In the genomic region with DNA sequence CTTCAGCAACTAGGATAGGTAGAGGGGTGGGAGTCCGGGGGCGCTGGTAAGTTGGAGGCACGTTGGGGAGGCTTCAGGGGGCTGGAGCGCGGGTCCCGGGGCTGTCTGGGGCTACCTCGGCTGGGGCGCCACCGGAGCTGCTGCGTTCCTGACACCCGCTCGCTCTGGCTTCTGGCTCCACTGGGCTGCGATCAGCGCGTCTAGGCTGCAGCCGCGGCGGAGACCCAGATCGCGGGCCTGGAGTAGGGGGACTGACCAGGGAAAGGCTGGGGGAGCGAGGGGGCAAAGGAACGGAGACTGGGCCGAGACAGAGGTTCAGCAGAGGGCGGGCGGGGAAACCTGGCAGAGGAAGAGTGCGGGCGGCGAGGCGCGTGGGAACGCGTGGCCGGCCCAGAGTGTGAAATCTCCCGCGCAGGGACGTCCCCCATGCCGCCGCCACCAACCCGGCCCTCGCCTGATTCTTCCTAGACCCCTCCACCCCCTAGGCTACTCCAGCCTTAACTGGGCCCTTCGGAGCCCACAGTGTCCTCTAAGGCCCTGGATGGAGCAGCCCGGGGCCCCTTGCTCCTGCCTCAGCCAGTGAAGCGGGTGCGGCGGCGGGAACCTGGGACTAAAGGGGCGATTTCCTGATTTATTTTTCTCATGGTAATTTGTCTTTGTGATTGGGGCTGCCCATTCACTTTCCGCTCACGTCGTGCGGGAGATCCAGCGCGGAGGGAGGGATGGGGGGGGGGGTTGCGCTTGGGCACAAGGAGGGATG, we compare ENCODE assay signal across 8 mouse cellular contexts. TPM values are rescaled to one million over a fixed set of nuclear protein-coding genes. Genes with fewer than 3 reads are reported as not detected.
DNase-seq lines count a peak whose midpoint lies in the region; ATAC-seq and TF ChIP-seq lines count a peak whose summit lies in the region.

No protein-coding gene starts in this region.

- H3K4me3 ChIP-seq in kidney, adult 2 months (ENCODE audit: insufficient read depth, low read depth, low read length), result peak overlapping the region; percentile 29
- peak overlapping the region; percentile 74 for H3K4me3 ChIP-seq in embryonic facial prominence, embryonic 10.5 days
- peak overlapping the region; percentile 73 for H3K4me3 ChIP-seq in hindbrain, embryonic 14.5 days (replicated peaks; ENCODE audit: low read length)
- peak overlapping the region; percentile 42 for H3K4me3 ChIP-seq in liver, embryonic 15.5 days (replicated peaks)
- peak overlapping the region; percentile 59 for H3K4me3 ChIP-seq in stomach, embryonic 16.5 days (replicated peaks; ENCODE audit: low read length)

- H3K27ac ChIP-seq in kidney, adult 2 months (ENCODE audit: insufficient read depth, low read depth, low read length), result no peak overlapping the region
- H3K27ac ChIP-seq in embryonic facial prominence, embryonic 10.5 days (replicated peaks), result peak overlapping the region; percentile 87
- peak overlapping the region; percentile 82 for H3K27ac ChIP-seq in hindbrain, embryonic 14.5 days
- no peak overlapping the region for H3K27ac ChIP-seq in liver, embryonic 15.5 days (replicated peaks)
- no peak overlapping the region for H3K27ac ChIP-seq in stomach, embryonic 16.5 days (ENCODE audit: low read length)

- no peaks in the 10 kb centered on the region; the same call in 1 of the 2 replicates for H3K27me3 ChIP-seq in kidney, adult 2 months (replicated peaks; ENCODE audit: control insufficient read depth, insufficient read depth, low read length)
- H3K27me3 ChIP-seq in embryonic facial prominence, embryonic 10.5 days (replicated peaks; ENCODE audit: low read depth, poor library complexity, severe bottlenecking), result peaks cover 74% of the 10 kb centered on the region
- H3K27me3 ChIP-seq in hindbrain, embryonic 14.5 days (ENCODE audit: control insufficient read depth, insufficient read depth, low read length), result no peaks in the 10 kb centered on the region
- H3K27me3 ChIP-seq in liver, embryonic 15.5 days, result peaks cover 90% of the 10 kb centered on the region
- H3K27me3 ChIP-seq in stomach, embryonic 16.5 days (ENCODE audit: control insufficient read depth, insufficient read depth, low read length), result peaks cover 42% of the 10 kb centered on the region

- WGBS in kidney, adult 2 months, result 1% methylated on average over 53 of the region's 54 CpGs
- WGBS in embryonic facial prominence, embryonic 10.5 days, result under 1% methylated on average over 54 of the region's 54 CpGs
- under 1% methylated on average over 51 of the region's 54 CpGs for WGBS in hindbrain, embryonic 14.5 days
- 1% methylated on average over 54 of the region's 54 CpGs for WGBS in liver, embryonic 15.5 days (ENCODE audit: insufficient replicate concordance)
- WGBS in stomach, embryonic 16.5 days, result under 1% methylated on average over 52 of the region's 54 CpGs

- TF ChIP-seq CTCF in kidney, adult 2 months (conservative IDR thresholded peaks at IDR 0.05; ENCODE audit: insufficient read depth, insufficient read length, low read depth, low read length), result no peak

- H3K36me3 ChIP-seq in kidney, adult 2 months (ENCODE audit: control insufficient read depth, insufficient read depth, low read length), result no peaks in the 10 kb centered on the region
- no peaks in the 10 kb centered on the region for H3K36me3 ChIP-seq in embryonic facial prominence, embryonic 10.5 days (replicated peaks)
- H3K36me3 ChIP-seq in hindbrain, embryonic 14.5 days (replicated peaks; ENCODE audit: control insufficient read depth, insufficient read depth), result no peaks in the 10 kb centered on the region
- H3K36me3 ChIP-seq in liver, embryonic 15.5 days (replicated peaks), result no peaks in the 10 kb centered on the region
- H3K36me3 ChIP-seq in stomach, embryonic 16.5 days (ENCODE audit: control insufficient read depth, insufficient read depth, low read length), result no peaks in the 10 kb centered on the region

- peak overlapping the region; percentile 90 for H3K4me2 ChIP-seq in hindbrain, embryonic 14.5 days (replicated peaks)
- H3K4me2 ChIP-seq in liver, embryonic 15.5 days, result peak overlapping the region; percentile 60
- peak overlapping the region; percentile 96 for H3K4me2 ChIP-seq in stomach, embryonic 16.5 days (ENCODE audit: low read depth, low read length)

- no peaks in the 10 kb centered on the region for H3K9me3 ChIP-seq in embryonic facial prominence, embryonic 10.5 days
- H3K9me3 ChIP-seq in hindbrain, embryonic 14.5 days (ENCODE audit: control insufficient read depth, low read length), result no peaks in the 10 kb centered on the region
- no peaks in the 10 kb centered on the region for H3K9me3 ChIP-seq in liver, embryonic 15.5 days (replicated peaks)
- no peaks in the 10 kb centered on the region for H3K9me3 ChIP-seq in stomach, embryonic 16.5 days (replicated peaks; ENCODE audit: control insufficient read depth, low read length)

- H3K9ac ChIP-seq in hindbrain, embryonic 14.5 days, result peak overlapping the region; percentile 78
- H3K9ac ChIP-seq in liver, embryonic 15.5 days, result no peak overlapping the region
- H3K9ac ChIP-seq in stomach, embryonic 16.5 days (ENCODE audit: low read length), result peak overlapping the region; percentile 70

- peak; percentile 38 for ATAC-seq in hindbrain, embryonic 14.5 days (ENCODE audit: low FRiP score)
- ATAC-seq in liver, embryonic 15.5 days (ENCODE audit: insufficient read depth), result no peak
- ATAC-seq in stomach, embryonic 16.5 days (ENCODE audit: insufficient read depth, low FRiP score), result peak; percentile 61

- TF ChIP-seq POLR2A in kidney, adult 2 months (IDR thresholded peaks at IDR 0.05; ENCODE audit: low read depth, low read length), result no peak

- H3K4me1 ChIP-seq in kidney, adult 2 months (ENCODE audit: control insufficient read depth, insufficient read depth, low read length), result 0 out of 2 replicates have a peak, but pooled peaks cover 2% of the 10 kb centered on the region
- H3K4me1 ChIP-seq in embryonic facial prominence, embryonic 10.5 days, result peaks cover 39% of the 10 kb centered on the region
- peaks cover 11% of the 10 kb centered on the region for H3K4me1 ChIP-seq in hindbrain, embryonic 14.5 days (replicated peaks; ENCODE audit: control insufficient read depth, insufficient read depth, low read length)
- no peaks in the 10 kb centered on the region for H3K4me1 ChIP-seq in liver, embryonic 15.5 days (replicated peaks)
- H3K4me1 ChIP-seq in stomach, embryonic 16.5 days (ENCODE audit: control insufficient read depth, insufficient read depth, low read length), result peaks cover 13% of the 10 kb centered on the region

- DNase-seq in kidney, adult 2 months, result peak; percentile 18
- DNase-seq in kidney, adult 11 months, result no peak
- DNase-seq in ZHBTc4 (ENCODE audit: low read depth, low spot score), result peak; percentile 85
- DNase-seq in embryonic facial prominence, embryonic 10.5 days (ENCODE audit: low spot score), result peak; percentile 71
- DNase-seq in hindbrain, embryonic 14.5 days (ENCODE audit: low spot score), result no peak
- no peak for DNase-seq in thymus, postnatal 0 days (ENCODE audit: low spot score)

RNA-seq across cellular contexts. Expression of gene Sema5b, which starts 0.9 kb away (rescaled TPM):
- 1.4 and 1.9 TPM in 2 replicates for polyA plus RNA-seq in kidney, adult 2 months (2012; rRNA removed)
- 9.5 and 16.5 TPM in 2 replicates for polyA plus RNA-seq in embryonic facial prominence, embryonic 10.5 days (2016; fragmentation: Nextera tagmentation; extraction: Ambion mirVana)
- polyA plus RNA-seq in hindbrain, embryonic 14.5 days (2014; fragmentation: Nextera tagmentation; extraction: Ambion mirVana), result 15.4 and 16.7 TPM in 2 replicates
- polyA plus RNA-seq in liver, embryonic 15.5 days (2015; fragmentation: Nextera tagmentation; extraction: Ambion mirVana), result 0.13 and 0.21 TPM in 2 replicates
- polyA plus RNA-seq in stomach, embryonic 16.5 days (2015; fragmentation: Nextera tagmentation; extraction: Ambion mirVana), result 3.8 and 5.3 TPM in 2 replicates
- polyA plus RNA-seq in thymus, postnatal 0 days (2015; fragmentation: Nextera tagmentation; extraction: Ambion mirVana), result 0.27 and 0.36 TPM in 2 replicates

RNA-seq across cellular contexts. Expression of gene Pdia5, which starts 51.2 kb away (rescaled TPM):
- 15.4 and 15.6 TPM in 2 replicates for polyA plus RNA-seq in kidney, adult 2 months (2012; rRNA removed)
- polyA plus RNA-seq in embryonic facial prominence, embryonic 10.5 days (2016; fragmentation: Nextera tagmentation; extraction: Ambion mirVana), result 23.3 and 23.5 TPM in 2 replicates
- polyA plus RNA-seq in hindbrain, embryonic 14.5 days (2014; fragmentation: Nextera tagmentation; extraction: Ambion mirVana), result 6.8 and 8.3 TPM in 2 replicates
- polyA plus RNA-seq in liver, embryonic 15.5 days (2015; fragmentation: Nextera tagmentation; extraction: Ambion mirVana), result 63.4 and 68.9 TPM in 2 replicates
- 57.3 and 57.5 TPM in 2 replicates for polyA plus RNA-seq in stomach, embryonic 16.5 days (2015; fragmentation: Nextera tagmentation; extraction: Ambion mirVana)
- polyA plus RNA-seq in thymus, postnatal 0 days (2015; fragmentation: Nextera tagmentation; extraction: Ambion mirVana), result 5.8 and 6.7 TPM in 2 replicates

Comparison
In these comparisons a context has a peak if more than half of its experiments do, and no peak if none do; other contexts are left out.
1. DNase-seq: peak in kidney, adult 2 months (single experiment), ZHBTc4 (single experiment) and embryonic facial prominence, embryonic 10.5 days (single experiment); none in kidney, adult 11 months (single experiment), hindbrain, embryonic 14.5 days (single experiment) and thymus, postnatal 0 days (single experiment).
2. H3K27ac ChIP-seq: peak in embryonic facial prominence, embryonic 10.5 days (single experiment) and hindbrain, embryonic 14.5 days (single experiment); none in kidney, adult 2 months (single experiment), liver, embryonic 15.5 days (single experiment) and stomach, embryonic 16.5 days (single experiment).
3. Peak in every context shown above with its lines, with median percentiles within 50 percentile points of each other: H3K4me3 ChIP-seq and H3K4me2 ChIP-seq.